ENCODE assay signal across 8 mouse cellular contexts in genomic region chr9:57522861-57523246, GRCm38 (mm10). TPM values are rescaled to one million over a fixed set of nuclear protein-coding genes. Genes with fewer than 3 reads are reported as not detected.
A peak's percentile ranks its signal among the peaks of the same experiment; 100 is the strongest.
DNase-seq lines count a peak whose midpoint lies in the region; ATAC-seq and TF ChIP-seq lines count a peak whose summit lies in the region.

No protein-coding gene starts in this region.

- H3K27me3 ChIP-seq in forebrain, embryonic 10.5 days (ENCODE audit: poor library complexity, severe bottlenecking): no peaks in the 10 kb centered on the region
- H3K27me3 ChIP-seq in forebrain, embryonic 11.5 days (ENCODE audit: control insufficient read depth, insufficient read depth, low read length): no peaks in the 10 kb centered on the region
- no peaks in the 10 kb centered on the region for H3K27me3 ChIP-seq in forebrain, postnatal 0 days (ENCODE audit: insufficient read depth, low read length)
- no peaks in the 10 kb centered on the region for H3K27me3 ChIP-seq in liver, embryonic 15.5 days

- peaks cover 28% of the 10 kb centered on the region for H3K4me1 ChIP-seq in forebrain, embryonic 10.5 days
- H3K4me1 ChIP-seq in forebrain, embryonic 11.5 days (replicated peaks; ENCODE audit: control insufficient read depth, insufficient read depth, low read length): peaks cover 4% of the 10 kb centered on the region; the same call in 1 of the 2 replicates
- peaks cover 20% of the 10 kb centered on the region; the same call in 1 of the 2 replicates for H3K4me1 ChIP-seq in forebrain, postnatal 0 days (ENCODE audit: insufficient read depth)
- H3K4me1 ChIP-seq in liver, embryonic 15.5 days (replicated peaks): peaks cover 57% of the 10 kb centered on the region

- no peak for TF ChIP-seq CTCF in forebrain, postnatal 0 days (IDR thresholded peaks at IDR 0.05; ENCODE audit: low read depth)

- peak overlapping the region; percentile 99 for H3K4me3 ChIP-seq in forebrain, embryonic 10.5 days
- no peak overlapping the region; the same call in 1 of the 2 replicates for H3K4me3 ChIP-seq in forebrain, embryonic 11.5 days (ENCODE audit: low read depth, low read length)
- H3K4me3 ChIP-seq in forebrain, postnatal 0 days (ENCODE audit: low read depth, low read length): peak overlapping the region; percentile 92; the same call in 1 of the 2 replicates
- peak overlapping the region; percentile 93 for H3K4me3 ChIP-seq in liver, embryonic 15.5 days (replicated peaks)

- no peak for ATAC-seq in forebrain, embryonic 11.5 days (replicated peaks; ENCODE audit: low FRiP score)
- no peak for ATAC-seq in forebrain, postnatal 0 days
- no peak for ATAC-seq in liver, embryonic 15.5 days (ENCODE audit: insufficient read depth)

- no peak overlapping the region; the same call in 1 of the 2 replicates for H3K4me2 ChIP-seq in forebrain, embryonic 11.5 days (ENCODE audit: low read depth, low read length, severe bottlenecking)
- peak overlapping the region; percentile 63 for H3K4me2 ChIP-seq in forebrain, postnatal 0 days (ENCODE audit: low read depth)
- H3K4me2 ChIP-seq in liver, embryonic 15.5 days: peak overlapping the region; percentile 77

- WGBS in forebrain, embryonic 10.5 days: 88% methylated on average over 4 of the region's 4 CpGs
- 85% methylated on average over 4 of the region's 4 CpGs for WGBS in forebrain, embryonic 11.5 days
- WGBS in forebrain, postnatal 0 days: 72% methylated on average over 4 of the region's 4 CpGs
- 54% methylated on average over 4 of the region's 4 CpGs for WGBS in liver, embryonic 15.5 days (ENCODE audit: insufficient replicate concordance)

- 0 out of 2 replicates have a peak, but pooled peaks cover 7% of the 10 kb centered on the region for H3K36me3 ChIP-seq in forebrain, embryonic 10.5 days (replicated peaks)
- no peaks in the 10 kb centered on the region for H3K36me3 ChIP-seq in forebrain, embryonic 11.5 days (ENCODE audit: control insufficient read depth, insufficient read depth, low read length)
- no peaks in the 10 kb centered on the region for H3K36me3 ChIP-seq in forebrain, postnatal 0 days (ENCODE audit: insufficient read depth)
- H3K36me3 ChIP-seq in liver, embryonic 15.5 days (replicated peaks): no peaks in the 10 kb centered on the region

- DNase-seq in forebrain, embryonic 10.5 days (ENCODE audit: extremely low spot score, low spot score): no peak
- no peak for DNase-seq in forebrain, embryonic 11.5 days (ENCODE audit: low spot score)
- peak; percentile 41 for DNase-seq in A20 (ENCODE audit: low read depth, low spot score)
- no peak for DNase-seq in forebrain, postnatal 0 days
- DNase-seq in adrenal gland, postnatal 25 days: no peak
- no peak for DNase-seq in spleen, adult 12 weeks (ENCODE audit: low spot score)
- no peak for DNase-seq in cerebellum, adult 11 months

- no peaks in the 10 kb centered on the region for H3K9me3 ChIP-seq in forebrain, embryonic 10.5 days
- no peaks in the 10 kb centered on the region for H3K9me3 ChIP-seq in forebrain, embryonic 11.5 days (ENCODE audit: control insufficient read depth, low read length)
- H3K9me3 ChIP-seq in forebrain, postnatal 0 days (ENCODE audit: low read length): no peaks in the 10 kb centered on the region
- no peaks in the 10 kb centered on the region for H3K9me3 ChIP-seq in liver, embryonic 15.5 days (replicated peaks)

- no peak overlapping the region for H3K27ac ChIP-seq in forebrain, embryonic 10.5 days
- no peak overlapping the region for H3K27ac ChIP-seq in forebrain, embryonic 11.5 days (ENCODE audit: low read depth, low read length)
- H3K27ac ChIP-seq in forebrain, postnatal 0 days (ENCODE audit: low read depth, low read length): no peak overlapping the region
- H3K27ac ChIP-seq in liver, embryonic 15.5 days (replicated peaks): no peak overlapping the region

- H3K9ac ChIP-seq in forebrain, embryonic 11.5 days (ENCODE audit: low read length): no peak overlapping the region
- H3K9ac ChIP-seq in forebrain, postnatal 0 days: peak overlapping the region; percentile 95; the same call in 1 of the 2 replicates
- H3K9ac ChIP-seq in liver, embryonic 15.5 days: no peak overlapping the region

RNA-seq across cellular contexts. Expression of gene Cox5a, which starts 1.8 kb away (rescaled TPM):
- 686 and 693 TPM in 2 replicates for polyA plus RNA-seq in forebrain, embryonic 10.5 days (2016; fragmentation: Nextera tagmentation; extraction: Ambion mirVana)
- 624 and 635 TPM in 2 replicates for polyA plus RNA-seq in forebrain, embryonic 11.5 days (2014; fragmentation: Nextera tagmentation; extraction: Ambion mirVana)
- total RNA-seq in forebrain, postnatal 0 days (2014; rRNA removed): 236 and 279 TPM in 2 replicates
- 1,027 and 1,112 TPM in 2 replicates for polyA plus RNA-seq in forebrain, postnatal 0 days (2015; fragmentation: Nextera tagmentation; extraction: Ambion mirVana)
- 249 and 287 TPM in 2 replicates for polyA plus RNA-seq in liver, embryonic 15.5 days (2015; fragmentation: Nextera tagmentation; extraction: Ambion mirVana)
- 410 and 447 TPM in 2 replicates for total RNA-seq in adrenal gland, postnatal 25 days (2021)

RNA-seq across cellular contexts. Expression of gene Fam219b, which starts 14.5 kb away (rescaled TPM):
- polyA plus RNA-seq in forebrain, embryonic 10.5 days (2016; fragmentation: Nextera tagmentation; extraction: Ambion mirVana): 17.7 and 18.7 TPM in 2 replicates
- polyA plus RNA-seq in forebrain, embryonic 11.5 days (2014; fragmentation: Nextera tagmentation; extraction: Ambion mirVana): 21.0 TPM in 2 replicates
- 25.1 and 29.9 TPM in 2 replicates for total RNA-seq in forebrain, postnatal 0 days (2014; rRNA removed)
- 19.8 and 26.8 TPM in 2 replicates for polyA plus RNA-seq in forebrain, postnatal 0 days (2015; fragmentation: Nextera tagmentation; extraction: Ambion mirVana)
- 6.1 and 6.5 TPM in 2 replicates for polyA plus RNA-seq in liver, embryonic 15.5 days (2015; fragmentation: Nextera tagmentation; extraction: Ambion mirVana)
- total RNA-seq in adrenal gland, postnatal 25 days (2021): 25.2 and 29.2 TPM in 2 replicates

RNA-seq across cellular contexts. Expression of gene Rpp25, which starts 19.0 kb away (rescaled TPM):
- polyA plus RNA-seq in forebrain, embryonic 10.5 days (2016; fragmentation: Nextera tagmentation; extraction: Ambion mirVana): 1.2 and 1.4 TPM in 2 replicates
- polyA plus RNA-seq in forebrain, embryonic 11.5 days (2014; fragmentation: Nextera tagmentation; extraction: Ambion mirVana): 1.5 and 3.4 TPM in 2 replicates
- total RNA-seq in forebrain, postnatal 0 days (2014; rRNA removed): 24.7 and 30.2 TPM in 2 replicates
- polyA plus RNA-seq in forebrain, postnatal 0 days (2015; fragmentation: Nextera tagmentation; extraction: Ambion mirVana): 40.9 and 46.5 TPM in 2 replicates
- 0.39 and 0.64 TPM in 2 replicates for polyA plus RNA-seq in liver, embryonic 15.5 days (2015; fragmentation: Nextera tagmentation; extraction: Ambion mirVana)
- 5.0 and 6.5 TPM in 2 replicates for total RNA-seq in adrenal gland, postnatal 25 days (2021)

RNA-seq across cellular contexts. Expression of gene Mpi, which starts 29.7 kb away (rescaled TPM):
- 63.2 and 66.9 TPM in 2 replicates for polyA plus RNA-seq in forebrain, embryonic 10.5 days (2016; fragmentation: Nextera tagmentation; extraction: Ambion mirVana)
- polyA plus RNA-seq in forebrain, embryonic 11.5 days (2014; fragmentation: Nextera tagmentation; extraction: Ambion mirVana): 55.1 and 65.5 TPM in 2 replicates
- 46.1 and 47.8 TPM in 2 replicates for total RNA-seq in forebrain, postnatal 0 days (2014; rRNA removed)
- polyA plus RNA-seq in forebrain, postnatal 0 days (2015; fragmentation: Nextera tagmentation; extraction: Ambion mirVana): 37.9 and 49.3 TPM in 2 replicates
- 11.9 and 12.5 TPM in 2 replicates for polyA plus RNA-seq in liver, embryonic 15.5 days (2015; fragmentation: Nextera tagmentation; extraction: Ambion mirVana)
- total RNA-seq in adrenal gland, postnatal 25 days (2021): 37.2 and 46.9 TPM in 2 replicates

RNA-seq across cellular contexts. Expression of gene Scamp2, which starts 37.9 kb away (rescaled TPM):
- polyA plus RNA-seq in forebrain, embryonic 10.5 days (2016; fragmentation: Nextera tagmentation; extraction: Ambion mirVana): 51.1 and 52.8 TPM in 2 replicates
- polyA plus RNA-seq in forebrain, embryonic 11.5 days (2014; fragmentation: Nextera tagmentation; extraction: Ambion mirVana): 57.7 and 58.2 TPM in 2 replicates
- 29.3 and 36.3 TPM in 2 replicates for total RNA-seq in forebrain, postnatal 0 days (2014; rRNA removed)
- 37.3 and 42.8 TPM in 2 replicates for polyA plus RNA-seq in forebrain, postnatal 0 days (2015; fragmentation: Nextera tagmentation; extraction: Ambion mirVana)
- polyA plus RNA-seq in liver, embryonic 15.5 days (2015; fragmentation: Nextera tagmentation; extraction: Ambion mirVana): 24.9 and 25.7 TPM in 2 replicates
- 54.6 and 67.0 TPM in 2 replicates for total RNA-seq in adrenal gland, postnatal 25 days (2021)
